Mouse (Mus musculus): Measurements from ENCODE around the gene Fem1a. TPM values are rescaled to one million over a fixed set of nuclear protein-coding genes. Genes with fewer than 3 reads are reported as not detected.
A peak's percentile ranks its signal among the peaks of the same experiment; 100 is the strongest.

Fem1a gene
- polyA plus RNA-seq, 1 experiment from 2014 or later: 25.6 TPM

GRCm38 (mm10) chr17:56278340-56278739, 21.7 kb downstream of the Fem1a start:
- no peaks in the 10 kb centered on the region for H3K27me3 ChIP-seq (ENCODE audit: control insufficient read depth, insufficient read depth, low read length)
- peak overlapping the region; percentile 35; the same call in 1 of the 2 replicates for H3K9ac ChIP-seq (ENCODE audit: low read length)
- peaks cover 23% of the 10 kb centered on the region for H3K4me1 ChIP-seq (ENCODE audit: control insufficient read depth, insufficient read depth, low read length)
- no peak overlapping the region for H3K4me2 ChIP-seq (ENCODE audit: low read depth, low read length)
- no peak for ATAC-seq (replicated peaks; ENCODE audit: extremely low read depth, insufficient read depth, low FRiP score)
- WGBS: 87% methylated on average over 5 of the region's 5 CpGs
- peaks cover 22% of the 10 kb centered on the region for H3K36me3 ChIP-seq (ENCODE audit: control insufficient read depth, insufficient read depth)
- H3K27ac ChIP-seq (ENCODE audit: low read length): peak overlapping the region; percentile 94
- H3K4me3 ChIP-seq (ENCODE audit: low read length): no peak overlapping the region
- H3K9me3 ChIP-seq (replicated peaks; ENCODE audit: control insufficient read depth, low read length): no peaks in the 10 kb centered on the region; the same call in 1 of the 2 replicates

DNA sequence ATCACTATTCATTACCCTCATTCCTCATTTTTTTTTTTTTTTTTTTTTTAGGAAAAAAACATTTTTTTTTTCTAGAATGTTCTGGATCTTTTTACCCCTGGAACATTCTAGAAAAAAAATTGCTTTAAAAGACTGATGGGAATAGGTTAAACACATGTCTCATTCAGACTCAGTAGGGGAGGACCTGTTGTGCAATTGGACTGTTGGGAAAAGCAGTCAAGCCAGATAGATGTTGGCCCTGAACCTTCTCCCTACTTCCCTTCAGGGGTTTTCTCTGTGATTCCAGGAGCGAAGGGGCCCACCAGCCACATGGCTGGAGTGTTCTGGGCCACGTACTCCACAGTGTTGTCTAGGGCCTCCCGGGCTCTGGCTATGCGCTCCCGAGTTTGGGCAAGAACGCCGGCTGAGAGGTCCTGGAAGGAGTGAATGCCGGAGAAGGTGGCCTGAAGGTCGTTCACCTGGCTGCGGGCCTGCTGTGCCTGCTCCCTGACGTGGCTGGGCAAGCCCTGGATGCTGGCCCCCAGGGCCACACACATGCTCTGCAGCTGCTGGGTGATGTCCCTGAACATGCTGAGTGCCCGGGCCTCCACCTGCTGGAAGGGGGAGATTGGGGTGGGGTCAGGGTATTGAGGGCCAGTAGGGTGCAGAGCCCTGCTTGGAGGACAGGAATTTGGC, 23.0 kb downstream of the Fem1a start:
- Histone ChIP-seq H3K4me3 (ENCODE audit: low read length) (no peak overlapping the region), H3K4me1 (ENCODE audit: control insufficient read depth, insufficient read depth, low read length) (peaks cover 18% of the 10 kb centered on the region), H3K4me2 (ENCODE audit: low read depth, low read length) (no peak overlapping the region), H3K27me3 (ENCODE audit: control insufficient read depth, insufficient read depth, low read length) (no peaks in the 10 kb centered on the region), H3K9ac (ENCODE audit: low read length) (no peak overlapping the region), H3K36me3 (ENCODE audit: control insufficient read depth, insufficient read depth) (peaks cover 22% of the 10 kb centered on the region), H3K27ac (ENCODE audit: low read length) (peak overlapping the region; percentile 62), H3K9me3 (replicated peaks; ENCODE audit: control insufficient read depth, low read length) (no peaks in the 10 kb centered on the region; the same call in 1 of the 2 replicates)
- no peak for ATAC-seq (replicated peaks; ENCODE audit: extremely low read depth, insufficient read depth, low FRiP score)
- WGBS: 71% methylated on average over 12 of the region's 12 CpGs

DNA sequence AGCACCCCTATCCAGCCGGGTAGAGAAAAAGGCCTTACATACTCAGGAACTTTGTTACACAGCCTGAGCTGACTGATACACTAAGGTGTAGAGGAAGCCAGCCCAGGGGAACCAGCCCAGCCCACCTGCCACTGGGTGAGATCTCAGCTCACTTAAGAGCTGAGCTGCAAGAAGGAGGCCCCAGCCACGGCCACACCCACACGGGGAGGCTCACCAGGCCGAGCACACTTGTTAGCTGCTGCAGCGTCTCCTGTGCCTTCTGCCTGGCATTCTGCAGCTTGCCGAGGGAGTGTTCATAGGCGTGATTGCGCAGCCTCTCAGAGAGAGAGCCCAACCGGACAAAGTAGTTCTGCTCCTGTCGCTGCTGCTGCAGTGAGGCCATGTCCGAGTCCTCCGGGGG, 24.6 kb downstream of the Fem1a start:
- no peak overlapping the region for H3K27ac ChIP-seq (ENCODE audit: low read length)
- H3K4me1 ChIP-seq (ENCODE audit: control insufficient read depth, insufficient read depth, low read length): peaks cover 18% of the 10 kb centered on the region
- WGBS: 90% methylated on average over 12 of the region's 12 CpGs
- no peaks in the 10 kb centered on the region; the same call in 1 of the 2 replicates for H3K9me3 ChIP-seq (replicated peaks; ENCODE audit: control insufficient read depth, low read length)
- H3K36me3 ChIP-seq (ENCODE audit: control insufficient read depth, insufficient read depth): peaks cover 38% of the 10 kb centered on the region
- no peak overlapping the region for H3K4me2 ChIP-seq (ENCODE audit: low read depth, low read length)
- no peaks in the 10 kb centered on the region for H3K27me3 ChIP-seq (ENCODE audit: control insufficient read depth, insufficient read depth, low read length)
- ATAC-seq (replicated peaks; ENCODE audit: extremely low read depth, insufficient read depth, low FRiP score): no peak
- H3K4me3 ChIP-seq (ENCODE audit: low read length): no peak overlapping the region
- no peak overlapping the region for H3K9ac ChIP-seq (ENCODE audit: low read length)

DNA sequence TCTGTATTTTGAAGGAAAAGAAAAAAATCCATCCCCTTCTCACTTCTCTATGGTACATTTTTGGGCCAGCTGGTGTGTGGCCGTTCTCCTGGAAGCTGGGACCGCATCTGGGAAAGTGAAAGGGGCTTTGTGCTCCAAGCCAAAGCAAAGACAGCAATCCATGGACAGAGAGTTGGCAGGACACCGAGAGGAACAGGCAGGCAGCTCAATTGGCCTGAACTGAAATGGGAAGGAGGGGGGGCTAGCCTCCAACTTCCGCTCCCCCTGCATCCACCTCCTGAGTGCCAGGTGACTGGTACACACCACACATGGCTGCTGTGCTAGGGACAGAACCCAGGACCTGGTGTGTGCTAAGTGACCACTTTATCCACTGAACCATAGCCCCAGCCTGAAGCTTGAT, 26.2 kb downstream of the Fem1a start:
- Histone ChIP-seq H3K4me2 (ENCODE audit: low read depth, low read length) (no peak overlapping the region), H3K9ac (ENCODE audit: low read length) (no peak overlapping the region), H3K9me3 (replicated peaks; ENCODE audit: control insufficient read depth, low read length) (no peaks in the 10 kb centered on the region; the same call in 1 of the 2 replicates), H3K27ac (ENCODE audit: low read length) (no peak overlapping the region), H3K27me3 (ENCODE audit: control insufficient read depth, insufficient read depth, low read length) (no peaks in the 10 kb centered on the region), H3K4me1 (ENCODE audit: control insufficient read depth, insufficient read depth, low read length) (peaks cover 12% of the 10 kb centered on the region), H3K36me3 (ENCODE audit: control insufficient read depth, insufficient read depth) (peaks cover 41% of the 10 kb centered on the region), H3K4me3 (ENCODE audit: low read length) (no peak overlapping the region)
- ATAC-seq (replicated peaks; ENCODE audit: extremely low read depth, insufficient read depth, low FRiP score): no peak
- WGBS: 86% methylated on average over 4 of the region's 4 CpGs

- peaks cover 13% of the 10 kb centered on the region for H3K4me1 ChIP-seq (ENCODE audit: control insufficient read depth, insufficient read depth, low read length)
- no peak overlapping the region for H3K9ac ChIP-seq (ENCODE audit: low read length)
- peaks cover 41% of the 10 kb centered on the region for H3K36me3 ChIP-seq (ENCODE audit: control insufficient read depth, insufficient read depth)
Measured at GRCm38 (mm10) chr17:56283316-56283715, 26.7 kb downstream of the Fem1a start.

DNA sequence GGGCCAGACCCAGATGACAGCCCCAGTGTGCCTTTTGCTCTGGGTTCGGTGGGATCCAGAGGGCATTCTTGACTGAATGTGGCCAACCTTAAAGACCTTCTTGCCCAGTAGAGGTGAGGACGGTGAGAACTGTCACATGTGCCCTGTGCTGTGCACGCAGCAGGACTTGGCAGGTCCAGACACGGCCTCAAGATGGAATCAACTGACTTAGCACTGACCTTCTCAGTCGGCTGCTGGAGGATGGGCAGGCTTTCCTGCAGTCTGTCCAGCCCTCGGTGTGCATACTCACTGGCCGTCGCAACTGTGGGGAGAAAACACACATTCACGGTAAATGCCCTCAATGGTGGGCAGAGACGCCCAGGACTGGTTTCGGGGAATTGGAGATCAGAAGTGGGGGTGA, 29.4 kb downstream of the Fem1a start:
- ATAC-seq (replicated peaks; ENCODE audit: extremely low read depth, insufficient read depth, low FRiP score): no peak
- peaks cover 33% of the 10 kb centered on the region for H3K36me3 ChIP-seq (ENCODE audit: control insufficient read depth, insufficient read depth)
- peaks cover 23% of the 10 kb centered on the region for H3K4me1 ChIP-seq (ENCODE audit: control insufficient read depth, insufficient read depth, low read length)
- no peak overlapping the region for H3K4me3 ChIP-seq (ENCODE audit: low read length)
- H3K4me2 ChIP-seq (ENCODE audit: low read depth, low read length): no peak overlapping the region
- no peak overlapping the region for H3K9ac ChIP-seq (ENCODE audit: low read length)
- no peak overlapping the region for H3K27ac ChIP-seq (ENCODE audit: low read length)
- H3K27me3 ChIP-seq (ENCODE audit: control insufficient read depth, insufficient read depth, low read length): no peaks in the 10 kb centered on the region
- no peaks in the 10 kb centered on the region; the same call in 1 of the 2 replicates for H3K9me3 ChIP-seq (replicated peaks; ENCODE audit: control insufficient read depth, low read length)
- WGBS: 91% methylated on average over 11 of the region's 11 CpGs

More at GRCm38 (mm10) chr17:56283316-56283715, 26.7 kb downstream of the Fem1a start:
- Histone ChIP-seq H3K9me3 (replicated peaks; ENCODE audit: control insufficient read depth, low read length) (no peaks in the 10 kb centered on the region; the same call in 1 of the 2 replicates), H3K4me3 (ENCODE audit: low read length) (no peak overlapping the region), H3K27ac (ENCODE audit: low read length) (no peak overlapping the region), H3K27me3 (ENCODE audit: control insufficient read depth, insufficient read depth, low read length) (no peaks in the 10 kb centered on the region), H3K4me2 (ENCODE audit: low read depth, low read length) (no peak overlapping the region)
- no peak for ATAC-seq (replicated peaks; ENCODE audit: extremely low read depth, insufficient read depth, low FRiP score)
- 89% methylated on average over 8 of the region's 8 CpGs for WGBS

DNA sequence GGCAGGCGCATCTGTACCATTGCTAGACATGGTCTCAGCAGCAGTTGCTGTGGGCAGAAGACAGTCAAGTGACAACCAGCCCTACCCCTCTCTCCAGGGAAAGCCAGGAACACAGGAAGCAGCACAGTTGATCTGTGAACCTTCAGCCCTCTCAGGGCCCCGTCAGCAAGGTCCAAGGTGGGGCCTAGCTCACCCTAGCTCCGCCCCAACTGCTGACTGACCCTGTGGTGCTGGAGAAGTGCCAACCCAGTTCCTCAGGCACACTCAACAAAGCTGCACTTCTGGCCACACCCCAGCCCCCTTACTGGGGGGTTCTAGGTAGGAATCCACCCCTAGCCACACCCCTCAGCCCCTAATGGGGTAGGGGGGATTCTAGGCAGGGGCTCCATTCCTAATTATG, 31.2 kb downstream of the Fem1a start:
- Histone ChIP-seq H3K4me2 (ENCODE audit: low read depth, low read length) (peak overlapping the region; percentile 90), H3K36me3 (ENCODE audit: control insufficient read depth, insufficient read depth) (peaks cover 28% of the 10 kb centered on the region), H3K27me3 (ENCODE audit: control insufficient read depth, insufficient read depth, low read length) (no peaks in the 10 kb centered on the region), H3K9ac (ENCODE audit: low read length) (peak overlapping the region; percentile 62), H3K4me3 (ENCODE audit: low read length) (peak overlapping the region; percentile 18; the same call in 1 of the 2 replicates), H3K27ac (ENCODE audit: low read length) (peak overlapping the region; percentile 95), H3K4me1 (ENCODE audit: control insufficient read depth, insufficient read depth, low read length) (peaks cover 26% of the 10 kb centered on the region), H3K9me3 (replicated peaks; ENCODE audit: control insufficient read depth, low read length) (no peaks in the 10 kb centered on the region)
- 36% methylated on average over 3 of the region's 3 CpGs for WGBS
- ATAC-seq (replicated peaks; ENCODE audit: extremely low read depth, insufficient read depth, low FRiP score): 0 out of 2 replicates have a peak, but pooled peaks have one; percentile 10

DNA sequence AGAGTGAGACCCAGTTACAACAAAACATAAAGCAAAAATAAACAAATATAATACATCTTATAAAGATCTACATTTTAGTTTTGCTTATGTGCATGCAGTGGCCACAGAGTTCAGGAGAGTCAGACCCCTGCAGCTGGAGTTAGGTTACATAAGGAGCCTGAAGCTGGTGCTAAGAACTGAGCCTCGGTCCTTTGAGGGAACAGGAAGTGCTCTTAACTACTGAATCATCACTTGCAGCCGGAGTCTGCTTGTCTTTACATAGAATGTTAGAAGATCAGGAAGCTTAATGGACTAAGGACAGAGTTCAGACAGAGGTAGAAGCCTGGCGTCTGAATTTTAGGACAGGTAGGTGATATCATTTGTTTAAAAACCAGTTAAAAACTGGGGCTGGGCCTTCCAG, 32.3 kb downstream of the Fem1a start:
- Histone ChIP-seq H3K4me2 (ENCODE audit: low read depth, low read length) (peak overlapping the region; percentile 90), H3K36me3 (ENCODE audit: control insufficient read depth, insufficient read depth) (peaks cover 24% of the 10 kb centered on the region), H3K4me1 (ENCODE audit: control insufficient read depth, insufficient read depth, low read length) (peaks cover 26% of the 10 kb centered on the region), H3K4me3 (ENCODE audit: low read length) (peak overlapping the region; percentile 57), H3K27me3 (ENCODE audit: control insufficient read depth, insufficient read depth, low read length) (no peaks in the 10 kb centered on the region), H3K9ac (ENCODE audit: low read length) (peak overlapping the region; percentile 86), H3K27ac (ENCODE audit: low read length) (peak overlapping the region; percentile 95), H3K9me3 (replicated peaks; ENCODE audit: control insufficient read depth, low read length) (no peaks in the 10 kb centered on the region)
- no peak for ATAC-seq (replicated peaks; ENCODE audit: extremely low read depth, insufficient read depth, low FRiP score)
- 40% methylated on average over 3 of the region's 3 CpGs for WGBS

All from heart, embryonic 16.5 days (tissue).